Mouse (Mus musculus): Measurements from ENCODE around the gene Gse1.

GRCm38 (mm10) chr8:120505619-120506310 lies 277.5 kb downstream of the Gse1 start:
- no peak for TF ChIP-seq E2F4 (IDR thresholded peaks at IDR 0.05; ENCODE audit: insufficient read depth)
- TF ChIP-seq TCF3 (IDR thresholded peaks at IDR 0.05; ENCODE audit: insufficient read length, low read depth): no peak
- no peak for TF ChIP-seq TCF12 (IDR thresholded peaks at IDR 0.05; ENCODE audit: insufficient read depth, poor library complexity, severe bottlenecking)
- no peak for TF ChIP-seq MYOG (IDR thresholded peaks at IDR 0.05; ENCODE audit: control insufficient read depth in 1 of 3, insufficient read depth in 1 of 3, insufficient read length in 2 of 3, low read depth in 2 of 3)
- TF ChIP-seq POLR2A (IDR thresholded peaks at IDR 0.05; ENCODE audit: insufficient read length, low read depth): no peak
- TF ChIP-seq POLR2AphosphoS2 (IDR thresholded peaks at IDR 0.05; ENCODE audit: insufficient read length, low read depth): no peak
- TF ChIP-seq MAX (IDR thresholded peaks at IDR 0.05; ENCODE audit: low read depth): no peak
- no peak for TF ChIP-seq USF1 (IDR thresholded peaks at IDR 0.05; ENCODE audit: low read depth)
- no peak for TF ChIP-seq CEBPB (IDR thresholded peaks at IDR 0.05; ENCODE audit: insufficient read depth, poor library complexity, severe bottlenecking)

Data from myocyte (in vitro differentiated cells).